Mouse (Mus musculus): ENCODE results near the gene Ccdc13. TPM values are rescaled to one million over a fixed set of nuclear protein-coding genes. Genes with fewer than 3 reads are reported as not detected.

Ccdc13 gene
- total and polyA plus RNA-seq, 2 experiments from 2014 or later = 3.0 to 4.8 TPM

DNA sequence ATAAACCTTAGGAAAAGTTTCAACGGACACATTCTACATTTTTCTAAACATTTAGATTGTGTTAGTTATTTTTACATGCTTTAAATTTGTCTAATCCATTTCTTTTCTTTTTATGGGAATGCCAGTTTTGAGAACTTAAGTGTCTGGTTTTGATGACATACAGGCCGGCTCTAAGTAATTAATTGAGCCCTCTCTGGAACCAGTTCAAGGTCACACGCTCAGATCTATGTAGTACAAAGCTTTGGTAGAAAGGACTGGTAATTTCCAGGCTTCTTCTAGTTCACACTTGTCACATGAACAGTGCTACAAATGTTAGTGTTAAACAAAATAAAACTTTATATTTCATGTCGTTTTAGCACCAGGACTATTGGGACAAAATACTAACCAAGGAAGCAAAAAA, 25.6 kb upstream of the Ccdc13 start:
- Histone ChIP-seq H3K4me3 (ENCODE audit: low read depth, low read length) (no peak overlapping the region), H3K27ac (ENCODE audit: low read depth, low read length) (no peak overlapping the region), H3K4me1 (ENCODE audit: insufficient read depth, low read length) (no peaks in the 10 kb centered on the region), H3K9ac (replicated peaks; ENCODE audit: low read length, poor library complexity, severe bottlenecking) (no peak overlapping the region), H3K4me2 (ENCODE audit: low read depth, low read length, poor library complexity, severe bottlenecking) (no peak overlapping the region), H3K27me3 (ENCODE audit: insufficient read depth, low read length) (no peaks in the 10 kb centered on the region), H3K36me3 (ENCODE audit: insufficient read depth, low read length) (no peaks in the 10 kb centered on the region), H3K9me3 (ENCODE audit: low read length) (no peaks in the 10 kb centered on the region)
- 78% methylated on average over 4 of the region's 4 CpGs for WGBS
- TF ChIP-seq CTCF (IDR thresholded peaks at IDR 0.05) = no peak
- ATAC-seq (ENCODE audit: low FRiP score) (no peak), DNase-seq (ENCODE audit: low spot score) (no peak)

GRCm38 (mm10) chr9:121860921-121861320, 21.7 kb upstream of the Ccdc13 start:
- H3K9me3 ChIP-seq (ENCODE audit: low read length) = no peaks in the 10 kb centered on the region
- 88% methylated on average over 2 of the region's 2 CpGs for WGBS
- no peaks in the 10 kb centered on the region for H3K4me1 ChIP-seq (ENCODE audit: insufficient read depth, low read length)
- no peak overlapping the region for H3K4me2 ChIP-seq (ENCODE audit: low read depth, low read length, poor library complexity, severe bottlenecking)
- H3K4me3 ChIP-seq (ENCODE audit: low read depth, low read length) = no peak overlapping the region
- ATAC-seq (ENCODE audit: low FRiP score) (no peak), DNase-seq (ENCODE audit: low spot score) (no peak)
- no peak overlapping the region for H3K9ac ChIP-seq (replicated peaks; ENCODE audit: low read length, poor library complexity, severe bottlenecking)
- H3K27ac ChIP-seq (ENCODE audit: low read depth, low read length) = no peak overlapping the region
- no peak for TF ChIP-seq CTCF (IDR thresholded peaks at IDR 0.05)
- H3K36me3 ChIP-seq (ENCODE audit: insufficient read depth, low read length) = no peaks in the 10 kb centered on the region
- H3K27me3 ChIP-seq (ENCODE audit: insufficient read depth, low read length) = no peaks in the 10 kb centered on the region

DNA sequence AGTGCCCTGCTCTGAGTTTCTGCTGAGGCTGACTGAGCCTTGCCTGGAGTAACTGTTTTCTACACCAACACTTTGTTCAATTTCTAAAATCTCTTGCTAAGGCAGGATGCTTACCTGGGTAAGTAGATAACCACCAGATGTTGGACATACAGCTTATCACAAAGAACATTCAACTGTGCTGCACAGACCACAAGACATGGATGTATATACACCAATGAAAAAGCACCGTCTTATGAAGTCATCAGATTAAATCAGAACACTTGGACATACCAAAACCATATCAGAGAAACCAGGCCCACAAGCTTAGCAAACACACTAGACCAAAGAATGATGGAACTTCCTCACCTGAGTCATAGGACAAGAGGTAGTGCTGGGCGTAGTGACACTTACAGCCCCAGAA, 20.1 kb upstream of the Ccdc13 start:
- H3K9me3 ChIP-seq (ENCODE audit: low read length) = no peaks in the 10 kb centered on the region
- no peak overlapping the region for H3K4me3 ChIP-seq (ENCODE audit: low read depth, low read length)
- 99% methylated on average over 2 of the region's 2 CpGs for WGBS
- H3K27ac ChIP-seq (ENCODE audit: low read depth, low read length) = no peak overlapping the region
- no peak overlapping the region for H3K9ac ChIP-seq (replicated peaks; ENCODE audit: low read length, poor library complexity, severe bottlenecking)
- DNase-seq (ENCODE audit: low spot score) (no peak), ATAC-seq (ENCODE audit: low FRiP score) (no peak)
- 0 out of 2 replicates have a peak, but pooled peaks cover 3% of the 10 kb centered on the region for H3K4me1 ChIP-seq (ENCODE audit: insufficient read depth, low read length)
- H3K27me3 ChIP-seq (ENCODE audit: insufficient read depth, low read length) = no peaks in the 10 kb centered on the region
- H3K4me2 ChIP-seq (ENCODE audit: low read depth, low read length, poor library complexity, severe bottlenecking) = no peak overlapping the region
- no peaks in the 10 kb centered on the region for H3K36me3 ChIP-seq (ENCODE audit: insufficient read depth, low read length)
- no peak for TF ChIP-seq CTCF (IDR thresholded peaks at IDR 0.05)

DNA sequence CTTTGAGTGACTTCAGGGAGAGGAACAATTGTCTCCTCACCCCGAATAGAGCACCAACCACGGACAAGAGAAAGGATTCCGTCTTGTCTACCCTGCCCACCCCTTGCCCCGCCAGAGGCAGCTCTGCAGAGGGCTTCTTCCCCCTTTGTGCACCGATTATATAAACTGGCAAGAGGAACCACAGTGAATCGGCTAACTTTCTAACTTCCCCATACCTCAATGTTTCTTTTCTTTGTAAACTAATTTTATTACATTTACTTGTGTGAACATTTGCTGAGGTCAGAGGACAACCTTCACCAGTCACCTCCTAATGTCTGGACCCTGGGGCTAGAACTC, 18.9 kb upstream of the Ccdc13 start, which contains the start of gene Higd1a:
Gene Higd1a (minus strand): TSS at position 210 of the 336 bp plus-strand sequence.
- H3K9me3 ChIP-seq (ENCODE audit: low read length) = no peaks in the 10 kb centered on the region
- no peak for ATAC-seq (ENCODE audit: low FRiP score)
- WGBS = 9% methylated on average over 6 of the region's 6 CpGs
- no peak for DNase-seq (ENCODE audit: low spot score)
- 0 out of 2 replicates have a peak, but pooled peaks cover 3% of the 10 kb centered on the region for H3K4me1 ChIP-seq (ENCODE audit: insufficient read depth, low read length)
- no peaks in the 10 kb centered on the region for H3K27me3 ChIP-seq (ENCODE audit: insufficient read depth, low read length)
- peak within 1 kb of the TSS; percentile 85 for H3K27ac ChIP-seq (ENCODE audit: low read depth, low read length)
- no peak for TF ChIP-seq CTCF (IDR thresholded peaks at IDR 0.05)
- H3K4me3 ChIP-seq (ENCODE audit: low read depth, low read length) = peak within 1 kb of the TSS; percentile 83
- H3K9ac ChIP-seq (replicated peaks; ENCODE audit: low read length, poor library complexity, severe bottlenecking) = peak within 1 kb of the TSS; percentile 84
- H3K36me3 ChIP-seq (ENCODE audit: insufficient read depth, low read length) = no peaks in the 10 kb centered on the region
- peak within 1 kb of the TSS; percentile 75 for H3K4me2 ChIP-seq (ENCODE audit: low read depth, low read length, poor library complexity, severe bottlenecking)

DNA sequence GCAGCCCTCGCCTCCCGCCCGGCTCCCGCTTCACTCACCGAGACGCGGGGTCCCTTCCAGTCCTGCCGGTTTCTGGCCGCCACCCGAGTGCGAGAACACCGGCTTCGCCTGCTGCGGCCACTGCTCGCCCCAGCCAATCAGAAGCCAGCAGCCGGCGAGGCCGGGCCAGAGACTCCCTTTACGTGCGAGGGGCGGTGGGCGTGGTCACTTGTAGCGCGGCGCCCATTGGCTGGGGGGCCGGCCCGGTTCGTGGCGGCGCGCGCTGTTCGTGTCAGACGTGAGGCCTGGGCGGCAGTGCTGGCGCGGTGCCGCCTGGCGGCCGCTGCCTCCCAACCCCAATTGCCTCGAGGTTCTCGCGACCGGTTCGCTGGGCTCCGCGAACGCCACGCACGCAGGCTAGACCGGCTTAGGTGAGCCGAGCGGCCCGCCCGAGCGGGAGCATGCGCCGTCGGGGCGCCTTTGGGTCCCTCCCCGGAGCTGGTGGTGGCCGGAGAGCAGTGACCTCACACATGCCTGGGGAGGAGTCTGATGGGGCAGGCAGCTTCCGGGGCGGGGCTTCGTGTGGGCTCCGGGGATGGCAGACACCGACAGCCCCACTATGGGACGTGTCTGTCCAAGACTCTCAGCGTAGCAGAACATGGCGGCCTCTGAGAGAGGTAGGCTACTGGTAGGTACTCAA, 18.4 kb upstream of the Ccdc13 start:
- WGBS = under 1% methylated on average over 68 of the region's 70 CpGs
- TF ChIP-seq CTCF (IDR thresholded peaks at IDR 0.05) = peak; percentile 63

DNA sequence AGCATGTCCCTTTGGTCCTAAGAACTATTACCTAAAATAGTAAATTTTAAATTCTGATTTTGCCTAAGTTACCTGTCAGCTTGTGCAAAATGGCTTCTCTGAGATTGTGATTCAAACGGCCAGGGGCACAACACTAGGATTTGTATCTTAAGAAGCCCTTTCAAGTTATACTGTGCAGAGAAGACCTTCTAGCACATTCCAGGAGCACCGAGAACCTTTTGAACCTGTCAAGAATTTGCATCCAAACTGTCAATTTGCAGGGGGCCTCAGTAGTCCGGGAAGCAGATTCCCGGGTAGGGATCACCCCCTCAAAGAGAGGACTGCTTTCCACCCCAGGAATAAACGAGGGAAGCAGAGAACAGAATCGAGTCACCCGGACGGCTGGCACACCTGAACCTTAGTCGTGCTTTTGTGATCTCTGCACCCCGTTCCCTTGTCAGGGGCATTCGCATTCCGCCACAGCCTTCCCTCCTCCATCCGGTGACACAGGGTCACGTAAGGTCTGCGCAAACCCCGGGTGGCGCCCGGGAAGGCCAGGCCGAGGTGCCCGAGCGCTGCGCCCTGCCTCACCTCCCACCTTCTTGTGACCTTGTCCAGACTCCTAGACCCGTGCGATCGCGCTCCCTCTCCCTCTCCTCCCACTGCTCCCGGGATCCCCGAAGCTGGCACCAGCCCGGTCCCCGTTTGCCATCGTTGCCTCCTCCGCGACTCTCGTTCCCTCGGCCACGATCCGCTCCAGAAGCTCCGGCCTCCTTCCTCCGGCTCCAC, 17.6 kb upstream of the Ccdc13 start:
- Histone ChIP-seq H3K4me1 (ENCODE audit: insufficient read depth, low read length) (0 out of 2 replicates have a peak, but pooled peaks cover 3% of the 10 kb centered on the region), H3K9ac (replicated peaks; ENCODE audit: low read length, poor library complexity, severe bottlenecking) (peak overlapping the region; percentile 84), H3K27me3 (ENCODE audit: insufficient read depth, low read length) (no peaks in the 10 kb centered on the region), H3K4me3 (ENCODE audit: low read depth, low read length) (peak overlapping the region; percentile 83), H3K36me3 (ENCODE audit: insufficient read depth, low read length) (peaks cover 3% of the 10 kb centered on the region; the same call in 1 of the 2 replicates), H3K9me3 (ENCODE audit: low read length) (no peaks in the 10 kb centered on the region), H3K27ac (ENCODE audit: low read depth, low read length) (peak overlapping the region; percentile 85), H3K4me2 (ENCODE audit: low read depth, low read length, poor library complexity, severe bottlenecking) (peak overlapping the region; percentile 75)
- ATAC-seq (ENCODE audit: low FRiP score) (peak; percentile 61), DNase-seq (ENCODE audit: low spot score) (no peak)
- WGBS = under 1% methylated on average over 39 of the region's 39 CpGs
- TF ChIP-seq CTCF (IDR thresholded peaks at IDR 0.05) = no peak

More for the DNA sequence above, 18.4 kb upstream of the Ccdc13 start:
- no peaks in the 10 kb centered on the region for H3K9me3 ChIP-seq (ENCODE audit: low read length)
- no peaks in the 10 kb centered on the region for H3K27me3 ChIP-seq (ENCODE audit: insufficient read depth, low read length)
- peak overlapping the region; percentile 84 for H3K9ac ChIP-seq (replicated peaks; ENCODE audit: low read length, poor library complexity, severe bottlenecking)
- peak; percentile 98 for DNase-seq (ENCODE audit: low spot score)
- peak overlapping the region; percentile 83 for H3K4me3 ChIP-seq (ENCODE audit: low read depth, low read length)
- peak; percentile 99 for ATAC-seq (ENCODE audit: low FRiP score)
- H3K36me3 ChIP-seq (ENCODE audit: insufficient read depth, low read length) = no peaks in the 10 kb centered on the region
- 0 out of 2 replicates have a peak, but pooled peaks cover 3% of the 10 kb centered on the region for H3K4me1 ChIP-seq (ENCODE audit: insufficient read depth, low read length)
- peak overlapping the region; percentile 85 for H3K27ac ChIP-seq (ENCODE audit: low read depth, low read length)
- peak overlapping the region; percentile 75 for H3K4me2 ChIP-seq (ENCODE audit: low read depth, low read length, poor library complexity, severe bottlenecking)

Measured in midbrain, postnatal 0 days (tissue).